Mouse (Mus musculus) liver, embryonic 13.5 days (tissue): ENCODE measurements around the gene Gm36176. TPM values are rescaled to one million over a fixed set of nuclear protein-coding genes. Genes with fewer than 3 reads are reported as not detected.
A peak's percentile ranks its signal among the peaks of the same experiment; 100 is the strongest.

ENCODE experiments used
- ATAC-seq: fragments of 200-750 bp; cut with Nextera tagmentation; 2 replicates; pipeline ENCODE4 v1.8.0; 2017; ENCODE audit warnings: low read depth, mild to moderate bottlenecking, moderate number of reproducible peaks, moderate library complexity
- DNase-seq: peaks from one replicate; pipeline ENCODE4 v3.0.0; 2022
- H3K27ac ChIP-seq: fragments of 300-500 bp; sonication (generic); 2 replicates; pipeline ENCODE4 v1.5.1; 2015; ENCODE audit warnings: moderate library complexity, mild to moderate bottlenecking, inconsistent platforms
- H3K27me3 ChIP-seq: fragments of 300-500 bp; sonication (generic); 2 replicates; pipeline ENCODE4 v1.6.1; 2015; ENCODE audit warnings: mild to moderate bottlenecking, inconsistent platforms
- H3K36me3 ChIP-seq: fragments of 300-500 bp; sonication (generic); 2 replicates; pipeline ENCODE4 v1.6.1; 2015; ENCODE audit warnings: mild to moderate bottlenecking, inconsistent platforms
- H3K4me1 ChIP-seq: fragments of 300-500 bp; sonication (generic); replicated peaks from 2 replicates; pipeline ENCODE4 v1.6.1; 2015; ENCODE audit warnings: inconsistent platforms
- H3K4me2 ChIP-seq: fragments of 300-500 bp; sonication (generic); 2 replicates; pipeline ENCODE4 v1.6.1; 2015; ENCODE audit warnings: inconsistent platforms, mild to moderate bottlenecking, moderate library complexity
- H3K4me3 ChIP-seq: fragments of 300-500 bp; sonication (generic); replicated peaks from 2 replicates; pipeline ENCODE4 v1.5.1; 2015; ENCODE audit warnings: mild to moderate bottlenecking, inconsistent platforms
- H3K9ac ChIP-seq: fragments of 300-500 bp; sonication (generic); 2 replicates; pipeline ENCODE4 v1.6.1; 2015; ENCODE audit warnings: mild to moderate bottlenecking, inconsistent platforms
- H3K9me3 ChIP-seq: fragments of 300-500 bp; sonication (generic); replicated peaks from 2 replicates; pipeline ENCODE4 v1.6.1; 2016; ENCODE audit warnings: inconsistent platforms
- WGBS: fragments of 180-500 bp; shearing (Covaris S2); methylation state at CpG from one replicate; pipeline ENCODE4 v1.1.7; 2015; ENCODE audit not compliant: insufficient replicate concordance; 5-methylcytosine and 5-hydroxymethylcytosine counted together
- polyA plus RNA-seq: library from polyadenylated mRNA; unstranded; fragments of >200 nt; fragmentation: Nextera tagmentation; extraction: Ambion mirVana; gene quantifications from 2 replicates; pipeline ENCODE4 v1.2.1, GENCODE M21; 2015

The Gm36176 gene
- polyA plus RNA-seq, 1 experiment from 2014 or later: not detected

DNA sequence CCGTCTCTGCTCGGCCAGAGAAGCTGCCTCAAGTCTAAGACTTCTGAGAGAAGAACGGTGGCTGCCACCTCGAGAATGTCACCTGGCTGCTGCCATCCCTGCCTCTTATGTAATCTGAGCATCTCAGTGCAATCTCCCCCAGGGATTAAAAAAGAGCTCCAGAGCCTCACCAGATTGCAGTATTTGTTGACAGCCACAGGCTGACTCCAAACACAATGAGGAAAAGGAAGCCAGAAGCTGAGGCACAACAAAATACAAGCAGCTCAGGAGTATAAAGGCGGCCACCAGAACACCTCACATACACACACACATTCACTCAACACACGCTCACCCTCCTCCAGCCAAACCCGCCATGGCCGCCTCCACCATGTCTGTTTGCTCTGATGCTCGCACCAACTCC is 11.0 kb upstream of the Gm36176 start, which contains the start of gene Krtap10-10:
Gene Krtap10-10, plus strand, starts transcription at position 301 of the 400 bp plus-strand sequence.
- Histone ChIP-seq H3K9ac (no peak within 1 kb of the TSS), H3K4me3 (no peak within 1 kb of the TSS), H3K4me2 (no peak within 1 kb of the TSS), H3K4me1 (no peaks in the 10 kb centered on the region), H3K27ac (no peak within 1 kb of the TSS), H3K9me3 (no peaks in the 10 kb centered on the region), H3K27me3 (no peaks in the 10 kb centered on the region), H3K36me3 (no peaks in the 10 kb centered on the region)
- DNase-seq: no peak
- no peak for ATAC-seq
- 53% methylated on average over 9 of the region's 9 CpGs for WGBS

DNA sequence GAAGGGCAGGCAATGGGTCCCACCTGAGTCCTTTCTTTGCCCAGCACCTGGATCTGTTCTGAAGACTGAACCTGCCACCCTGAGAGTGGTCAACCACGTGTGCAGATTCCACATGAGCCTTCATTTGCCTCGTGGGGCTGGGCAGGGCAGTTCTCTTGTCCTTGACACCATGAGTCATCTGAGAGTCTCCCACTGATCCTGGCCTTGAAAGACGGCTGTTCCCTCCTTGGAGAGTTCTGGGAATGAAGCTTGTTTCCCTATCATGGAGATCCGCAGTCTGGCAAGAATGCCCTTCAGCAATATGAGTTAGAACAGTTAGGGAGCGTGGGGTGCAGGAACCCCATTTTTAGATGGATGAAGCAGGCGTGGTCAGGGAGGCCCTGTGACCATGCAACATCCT is 7.6 kb upstream of the Gm36176 start:
- DNase-seq: no peak
- Histone ChIP-seq H3K4me2 (no peak overlapping the region), H3K36me3 (no peaks in the 10 kb centered on the region), H3K9ac (no peak overlapping the region), H3K9me3 (no peaks in the 10 kb centered on the region), H3K27me3 (no peaks in the 10 kb centered on the region), H3K27ac (no peak overlapping the region), H3K4me1 (no peaks in the 10 kb centered on the region), H3K4me3 (no peak overlapping the region)
- WGBS: 52% methylated on average over 6 of the region's 6 CpGs
- ATAC-seq: no peak

- H3K4me3 ChIP-seq: no peak overlapping the region
- 15% methylated on average over 2 of the region's 2 CpGs for WGBS
- H3K4me2 ChIP-seq: no peak overlapping the region
- H3K9me3 ChIP-seq: no peaks in the 10 kb centered on the region
- H3K27me3 ChIP-seq: no peaks in the 10 kb centered on the region
- no peak for ATAC-seq
- H3K9ac ChIP-seq: no peak overlapping the region
- H3K27ac ChIP-seq: no peak overlapping the region
- no peak for DNase-seq
- no peaks in the 10 kb centered on the region for H3K36me3 ChIP-seq
- H3K4me1 ChIP-seq: no peaks in the 10 kb centered on the region
Observed at GRCm38 (mm10) chr10:77846961-77847360, 358 bp downstream of the Gm36176 start.

DNA sequence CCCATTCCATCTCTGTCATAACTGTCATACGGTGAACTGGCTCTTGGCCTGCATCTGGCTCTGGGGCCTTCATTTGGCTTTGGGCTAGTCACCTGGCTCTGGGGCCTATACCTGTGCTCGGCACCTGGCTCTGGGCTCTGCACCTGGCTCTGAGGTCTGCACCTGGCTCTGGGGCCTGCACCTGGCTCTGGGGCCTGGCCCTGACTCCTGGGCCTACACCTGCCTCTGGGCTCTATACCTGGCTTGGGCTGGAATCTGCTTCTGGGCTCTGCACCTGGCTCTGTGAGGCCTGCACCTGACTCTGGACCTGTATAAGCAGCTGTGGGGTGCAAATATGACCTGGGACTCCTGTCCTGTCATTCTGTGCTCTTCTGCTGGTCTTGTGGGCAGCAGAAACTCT is 935 bp downstream of the Gm36176 start:
- no peak overlapping the region for H3K27ac ChIP-seq
- H3K4me1 ChIP-seq: no peaks in the 10 kb centered on the region
- no peaks in the 10 kb centered on the region for H3K9me3 ChIP-seq
- H3K4me2 ChIP-seq: no peak overlapping the region
- H3K36me3 ChIP-seq: no peaks in the 10 kb centered on the region
- 62% methylated on average over 2 of the region's 2 CpGs for WGBS
- ATAC-seq (no peak), DNase-seq (no peak)
- H3K27me3 ChIP-seq: no peaks in the 10 kb centered on the region
- H3K4me3 ChIP-seq: no peak overlapping the region
- H3K9ac ChIP-seq: no peak overlapping the region

- no peaks in the 10 kb centered on the region for H3K4me1 ChIP-seq
- H3K4me2 ChIP-seq: no peak within 1 kb of the TSS
- H3K9me3 ChIP-seq: no peaks in the 10 kb centered on the region
- H3K36me3 ChIP-seq: no peaks in the 10 kb centered on the region
- no peak within 1 kb of the TSS for H3K4me3 ChIP-seq
- no peak within 1 kb of the TSS for H3K27ac ChIP-seq
- H3K9ac ChIP-seq: no peak within 1 kb of the TSS
- no peaks in the 10 kb centered on the region for H3K27me3 ChIP-seq
- no peak for ATAC-seq
- 40% methylated on average over 9 of the region's 9 CpGs for WGBS
- DNase-seq: no peak
Observed at GRCm38 (mm10) chr10:77852559-77852958, 6.0 kb downstream of the Gm36176 start, which contains the start of gene Gm10318. Gene Gm10318 (plus strand): TSS chr10:77852859.

DNA sequence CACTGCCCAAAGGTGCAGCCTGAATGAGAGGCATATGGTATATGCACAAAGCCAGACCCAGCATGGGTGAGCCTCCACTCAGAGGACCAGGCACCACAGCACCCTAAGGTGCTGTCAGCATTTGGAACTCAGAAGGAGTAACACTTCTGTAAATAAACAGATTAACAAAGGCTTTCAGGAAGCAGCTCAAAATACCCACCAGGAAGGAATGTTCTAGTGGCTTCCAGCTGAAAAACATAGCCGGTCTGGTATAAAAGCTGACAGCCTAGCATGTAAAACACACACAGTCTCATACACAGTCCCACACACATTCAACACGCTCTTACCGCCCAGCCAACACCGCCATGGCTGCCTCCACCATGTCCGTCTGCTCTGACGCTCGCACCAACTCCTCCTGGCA is 15.1 kb downstream of the Gm36176 start, which contains the start of gene Gm3285:
Gene Gm3285, plus strand, starts transcription at position 301 of the 400 bp plus-strand sequence.
- Histone ChIP-seq H3K36me3 (no peaks in the 10 kb centered on the region), H3K4me1 (0 out of 2 replicates have a peak, but pooled peaks cover 6% of the 10 kb centered on the region), H3K4me2 (no peak within 1 kb of the TSS), H3K27ac (no peak within 1 kb of the TSS), H3K27me3 (no peaks in the 10 kb centered on the region), H3K4me3 (no peak within 1 kb of the TSS), H3K9ac (no peak within 1 kb of the TSS), H3K9me3 (no peaks in the 10 kb centered on the region)
- ATAC-seq: no peak
- 42% methylated on average over 7 of the region's 7 CpGs for WGBS
- no peak for DNase-seq

DNA sequence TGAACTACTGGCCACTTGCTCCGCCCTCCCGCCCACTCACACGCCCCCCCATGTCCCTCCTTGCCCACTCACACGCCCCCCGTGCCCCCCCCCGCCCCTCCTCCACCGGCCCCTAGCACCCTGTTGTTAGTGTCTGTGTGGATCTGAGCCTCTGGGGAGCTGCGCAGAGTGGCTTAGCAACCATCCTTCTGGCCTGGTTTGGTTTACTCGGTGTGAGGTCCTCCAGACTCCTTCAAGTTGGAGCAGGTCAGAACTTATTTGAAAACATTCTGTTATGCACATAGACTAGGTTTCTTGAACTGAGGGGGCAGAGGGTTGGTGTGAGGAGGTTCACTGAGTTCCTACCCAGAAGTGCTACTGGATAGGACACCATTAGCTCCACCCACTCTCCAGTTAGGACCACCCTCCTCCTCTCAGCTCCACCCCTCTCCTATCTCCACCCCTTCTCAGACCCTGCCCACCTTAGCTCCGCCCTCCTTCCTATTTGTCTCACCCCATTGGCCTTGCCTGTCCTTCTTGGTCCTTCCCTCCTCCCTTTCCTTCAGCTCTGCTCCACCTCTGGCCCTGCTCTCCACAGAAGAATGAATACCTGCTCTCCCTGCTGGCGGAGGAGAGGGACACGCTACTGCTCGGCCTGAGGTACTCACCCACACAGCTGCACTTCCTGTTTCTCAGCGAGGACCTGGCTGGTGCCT is 17.6 kb downstream of the Gm36176 start:
- H3K4me2 ChIP-seq: peak overlapping the region; percentile 44
- H3K4me3 ChIP-seq: 0 out of 2 replicates have a peak overlapping the region, but pooled peaks have one; percentile 3
- ATAC-seq (peak; percentile 77), DNase-seq (peak; percentile 37)
- H3K9ac ChIP-seq: no peak overlapping the region
- no peaks in the 10 kb centered on the region for H3K9me3 ChIP-seq
- 0 out of 2 replicates have a peak, but pooled peaks cover 6% of the 10 kb centered on the region for H3K4me1 ChIP-seq
- 18% methylated on average over 14 of the region's 14 CpGs for WGBS
- H3K27ac ChIP-seq: no peak overlapping the region
- no peaks in the 10 kb centered on the region for H3K27me3 ChIP-seq
- H3K36me3 ChIP-seq: no peaks in the 10 kb centered on the region

DNA sequence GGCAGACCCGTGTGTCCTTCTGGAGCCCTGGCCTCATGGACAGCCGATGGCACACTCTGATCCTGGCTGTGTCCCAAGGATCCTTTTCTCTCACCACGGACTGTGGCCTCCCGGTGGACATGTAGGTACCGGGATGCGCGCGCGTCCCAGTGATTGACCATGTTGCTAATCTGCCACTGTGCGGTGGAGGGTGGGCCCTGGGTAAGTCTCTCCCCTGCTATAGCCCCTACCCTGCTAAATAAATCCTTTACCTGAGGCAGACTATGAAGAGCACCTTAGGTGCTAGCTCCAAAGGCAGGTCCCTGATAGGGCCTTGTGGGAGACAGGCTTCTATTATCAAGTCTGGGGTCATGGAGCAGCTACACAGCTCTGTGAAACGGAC is 18.1 kb downstream of the Gm36176 start:
- Histone ChIP-seq H3K27ac (no peak overlapping the region), H3K4me2 (peak overlapping the region; percentile 44), H3K9ac (no peak overlapping the region), H3K27me3 (no peaks in the 10 kb centered on the region), H3K36me3 (no peaks in the 10 kb centered on the region), H3K4me1 (0 out of 2 replicates have a peak, but pooled peaks cover 6% of the 10 kb centered on the region), H3K4me3 (0 out of 2 replicates have a peak overlapping the region, but pooled peaks have one; percentile 3), H3K9me3 (no peaks in the 10 kb centered on the region)
- DNase-seq (no peak), ATAC-seq (no peak)
- 29% methylated on average over 11 of the region's 11 CpGs for WGBS

DNA sequence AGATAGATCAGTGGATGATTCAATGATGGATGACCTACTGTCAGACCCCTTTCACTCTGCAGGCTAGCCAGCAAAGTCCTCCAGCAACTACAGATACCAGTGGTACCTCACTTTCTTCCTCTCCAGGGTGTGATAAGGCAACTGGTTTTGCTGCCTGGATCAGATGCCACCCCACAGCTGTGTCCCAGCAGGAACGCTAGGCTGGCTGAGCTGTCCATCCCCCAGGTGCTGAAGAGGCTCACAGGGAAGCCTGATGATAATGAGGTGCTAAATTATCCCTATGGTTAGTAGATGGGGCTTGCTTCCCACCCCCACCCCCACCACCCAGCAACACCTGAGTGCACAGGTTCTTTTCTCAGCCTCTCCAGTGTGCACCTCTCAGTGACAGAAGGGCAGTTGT is 20.9 kb downstream of the Gm36176 start:
- Histone ChIP-seq H3K9me3 (no peaks in the 10 kb centered on the region), H3K4me3 (no peak overlapping the region), H3K27ac (no peak overlapping the region), H3K36me3 (no peaks in the 10 kb centered on the region), H3K4me2 (no peak overlapping the region), H3K4me1 (0 out of 2 replicates have a peak, but pooled peaks cover 6% of the 10 kb centered on the region), H3K27me3 (no peaks in the 10 kb centered on the region), H3K9ac (no peak overlapping the region)
- 0% methylated on average over 1 of the region's 1 CpGs for WGBS
- DNase-seq (no peak), ATAC-seq (no peak)

GRCm38 (mm10) chr10:77869651-77870050 is 23.0 kb downstream of the Gm36176 start:
- DNase-seq (no peak), ATAC-seq (no peak)
- Histone ChIP-seq H3K27ac (no peak overlapping the region), H3K4me3 (no peak overlapping the region), H3K27me3 (no peaks in the 10 kb centered on the region), H3K4me2 (no peak overlapping the region), H3K9me3 (no peaks in the 10 kb centered on the region), H3K4me1 (0 out of 2 replicates have a peak, but pooled peaks cover 3% of the 10 kb centered on the region), H3K9ac (no peak overlapping the region), H3K36me3 (no peaks in the 10 kb centered on the region)
- WGBS: 67% methylated on average over 7 of the region's 7 CpGs

DNA sequence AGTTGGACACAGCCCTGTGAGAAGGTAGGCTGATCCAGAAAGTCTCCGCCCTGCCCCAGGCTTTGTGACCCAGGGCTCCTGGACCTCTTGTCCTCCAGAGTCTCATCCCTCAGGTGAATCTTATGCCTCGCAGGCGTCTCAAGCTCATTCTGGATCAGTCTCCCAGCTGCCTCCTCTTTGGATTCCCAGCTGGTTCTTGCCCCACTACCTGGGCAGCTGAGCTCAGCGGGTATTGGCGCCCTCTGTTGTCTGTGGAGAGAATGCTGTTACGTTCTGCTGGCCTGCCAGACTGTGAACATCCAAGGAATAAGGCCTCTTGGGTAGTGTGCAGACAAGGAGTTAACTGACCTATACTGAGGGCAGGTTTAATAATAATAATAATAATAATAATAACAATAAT is 32.4 kb downstream of the Gm36176 start:
- Histone ChIP-seq H3K27me3 (no peaks in the 10 kb centered on the region), H3K4me1 (no peaks in the 10 kb centered on the region), H3K27ac (no peak overlapping the region), H3K9me3 (no peaks in the 10 kb centered on the region), H3K36me3 (no peaks in the 10 kb centered on the region), H3K4me2 (no peak overlapping the region), H3K4me3 (no peak overlapping the region), H3K9ac (no peak overlapping the region)
- WGBS: 52% methylated on average over 6 of the region's 6 CpGs
- ATAC-seq (no peak), DNase-seq (no peak)

DNA sequence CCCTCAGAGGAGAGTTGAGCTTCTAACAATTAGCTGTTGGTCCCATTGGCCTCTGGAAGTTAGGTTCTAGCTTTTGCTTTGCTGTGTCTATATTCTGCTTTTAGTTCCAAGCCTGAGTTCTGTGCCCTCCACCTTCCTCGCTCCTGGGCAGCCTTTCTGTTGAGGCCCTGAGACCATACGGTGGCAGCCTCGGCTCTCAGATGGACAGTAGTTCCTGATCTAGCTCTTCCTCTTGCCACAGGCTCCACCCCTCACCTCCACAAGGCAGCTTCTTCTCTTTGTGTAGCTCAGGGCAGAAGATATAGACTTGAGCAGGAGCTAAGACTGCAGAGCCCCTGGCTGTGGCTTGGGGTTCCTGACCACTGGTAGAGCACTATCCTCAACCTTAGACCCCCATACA is 33.7 kb downstream of the Gm36176 start:
- WGBS: 19% methylated on average over 3 of the region's 3 CpGs
- Histone ChIP-seq H3K4me2 (no peak overlapping the region), H3K27me3 (no peaks in the 10 kb centered on the region), H3K36me3 (no peaks in the 10 kb centered on the region), H3K27ac (no peak overlapping the region), H3K4me3 (no peak overlapping the region), H3K9me3 (no peaks in the 10 kb centered on the region), H3K9ac (no peak overlapping the region), H3K4me1 (no peaks in the 10 kb centered on the region)
- ATAC-seq (no peak), DNase-seq (no peak)
